Mouse (Mus musculus): ENCODE measurements around the gene Palld. TPM values are rescaled to one million over a fixed set of nuclear protein-coding genes. Genes with fewer than 3 reads are reported as not detected.

Palld gene
- polyA plus RNA-seq, 1 experiment from 2014 or later: 70.4 TPM

DNA sequence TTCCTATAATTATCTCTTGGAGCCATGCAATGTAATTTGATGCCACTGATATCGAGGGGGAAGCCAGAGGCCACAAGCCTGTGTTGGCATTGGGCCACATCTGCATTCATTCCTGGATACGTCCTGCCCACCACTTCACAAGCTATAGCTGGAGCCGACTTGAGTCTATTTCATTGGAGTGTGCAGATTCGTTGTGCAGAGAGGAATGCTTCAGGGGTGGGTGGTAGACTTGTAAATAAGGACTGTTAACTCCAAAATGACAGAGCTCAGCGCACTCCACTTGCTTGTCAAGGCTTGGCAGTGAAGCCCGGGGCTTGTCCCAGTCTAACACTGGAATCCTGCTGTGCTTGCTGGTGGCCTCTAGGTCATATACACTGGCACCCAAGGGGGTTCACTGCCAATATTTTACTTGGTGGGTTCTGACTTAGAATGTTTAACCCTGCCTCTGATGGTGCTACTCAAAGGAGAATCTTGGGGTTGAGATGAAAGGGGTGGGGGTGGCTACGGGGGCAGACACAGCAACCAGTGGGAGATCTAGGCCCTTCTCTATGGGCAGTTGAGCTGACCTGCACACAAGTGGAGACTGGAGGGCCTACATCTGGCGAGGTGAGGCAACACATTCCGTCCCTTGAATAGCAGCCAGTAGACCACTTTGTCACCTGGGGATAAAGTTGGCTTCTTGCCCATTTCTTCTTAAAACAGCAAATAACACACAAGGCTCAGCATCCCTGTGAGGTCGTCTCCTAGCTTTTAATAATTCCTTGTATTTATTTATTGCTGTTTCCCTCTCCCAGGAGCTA lies 157.1 kb downstream of the Palld start:
- Histone ChIP-seq H3K4me1 (ENCODE audit: control insufficient read depth, insufficient read depth, low read length) (peaks cover 13% of the 10 kb centered on the region), H3K4me3 (ENCODE audit: low read length) (no peak overlapping the region), H3K36me3 (ENCODE audit: control insufficient read depth, insufficient read depth, low read length) (no peaks in the 10 kb centered on the region), H3K9me3 (ENCODE audit: control insufficient read depth, low read length) (no peaks in the 10 kb centered on the region), H3K27ac (ENCODE audit: low read length) (peak overlapping the region; percentile 68), H3K4me2 (ENCODE audit: low read depth, low read length) (no peak overlapping the region), H3K27me3 (replicated peaks; ENCODE audit: control insufficient read depth, insufficient read depth, low read length) (no peaks in the 10 kb centered on the region), H3K9ac (ENCODE audit: low read depth, low read length) (no peak overlapping the region)
- 38% methylated on average over 10 of the region's 10 CpGs for WGBS
- ATAC-seq: peak; percentile 76

DNA sequence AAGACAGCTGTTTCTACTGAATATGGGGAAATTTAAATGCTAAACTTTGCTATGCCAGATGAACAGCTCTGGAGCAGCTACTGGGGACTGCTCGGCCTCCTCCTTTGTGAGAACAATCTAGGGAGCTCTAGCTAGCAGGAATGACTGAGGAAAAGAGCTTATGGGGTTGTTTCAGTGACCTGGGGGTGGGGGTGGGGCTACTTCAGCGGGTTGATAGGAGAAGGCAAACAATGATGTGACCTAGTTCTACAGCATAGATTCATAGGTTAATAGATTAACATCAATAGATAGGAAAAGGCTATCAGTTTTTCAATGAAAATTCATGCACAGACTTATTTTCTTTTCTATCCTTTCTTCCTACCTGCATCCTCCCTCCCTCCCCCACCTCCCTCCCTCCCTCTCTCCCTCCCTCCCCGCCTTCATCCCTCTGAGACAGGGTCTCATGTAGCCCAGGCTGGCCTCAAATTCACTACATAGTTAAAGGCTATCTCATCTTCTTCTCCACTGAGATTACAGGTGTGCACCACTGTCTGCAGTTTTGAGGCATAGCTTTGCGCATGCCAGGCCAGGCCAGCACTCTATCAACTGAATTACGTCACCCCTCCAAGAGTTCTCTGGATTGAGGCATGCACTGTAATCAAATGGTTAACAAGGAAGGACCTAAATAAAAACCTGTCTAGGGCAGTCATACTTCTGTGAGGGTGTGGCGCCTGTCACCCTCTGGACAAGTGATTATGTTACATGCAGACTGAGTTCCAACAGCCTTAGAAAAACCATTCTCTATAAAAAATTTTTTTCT lies 158.5 kb downstream of the Palld start:
- H3K9ac ChIP-seq (ENCODE audit: low read depth, low read length): no peak overlapping the region
- no peaks in the 10 kb centered on the region for H3K9me3 ChIP-seq (ENCODE audit: control insufficient read depth, low read length)
- H3K27me3 ChIP-seq (replicated peaks; ENCODE audit: control insufficient read depth, insufficient read depth, low read length): no peaks in the 10 kb centered on the region
- no peak overlapping the region; the same call in 1 of the 2 replicates for H3K27ac ChIP-seq (ENCODE audit: low read length)
- H3K4me1 ChIP-seq (ENCODE audit: control insufficient read depth, insufficient read depth, low read length): peaks cover 13% of the 10 kb centered on the region
- H3K36me3 ChIP-seq (ENCODE audit: control insufficient read depth, insufficient read depth, low read length): no peaks in the 10 kb centered on the region
- no peak overlapping the region for H3K4me2 ChIP-seq (ENCODE audit: low read depth, low read length)
- 67% methylated on average over 6 of the region's 6 CpGs for WGBS
- H3K4me3 ChIP-seq (ENCODE audit: low read length): no peak overlapping the region
- peak; percentile 96 for ATAC-seq

DNA sequence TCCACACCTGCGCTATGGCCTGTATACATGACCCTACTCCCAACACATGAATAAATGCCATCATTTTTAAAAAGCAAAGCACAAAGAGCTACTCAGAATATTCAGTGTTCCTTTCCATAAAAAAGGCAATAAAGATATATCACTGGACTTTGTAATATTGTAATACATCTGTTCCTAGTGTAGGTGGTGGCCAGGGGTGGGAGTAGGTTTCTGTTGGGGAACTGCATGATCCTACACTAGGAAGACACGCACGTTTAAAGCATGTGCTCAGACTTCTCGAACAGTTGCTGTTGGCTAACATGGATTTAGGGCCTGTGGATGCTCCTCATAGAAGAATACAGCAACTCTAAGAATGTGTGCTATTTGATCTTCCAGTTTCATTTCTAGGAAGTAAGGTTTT lies 165.0 kb downstream of the Palld start:
- no peaks in the 10 kb centered on the region for H3K27me3 ChIP-seq (replicated peaks; ENCODE audit: control insufficient read depth, insufficient read depth, low read length)
- 60% methylated on average over 4 of the region's 4 CpGs for WGBS
- H3K4me2 ChIP-seq (ENCODE audit: low read depth, low read length): no peak overlapping the region
- H3K4me3 ChIP-seq (ENCODE audit: low read length): no peak overlapping the region
- peak; percentile 98 for ATAC-seq
- H3K9ac ChIP-seq (ENCODE audit: low read depth, low read length): no peak overlapping the region
- H3K9me3 ChIP-seq (ENCODE audit: control insufficient read depth, low read length): no peaks in the 10 kb centered on the region
- no peaks in the 10 kb centered on the region for H3K36me3 ChIP-seq (ENCODE audit: control insufficient read depth, insufficient read depth, low read length)
- peak overlapping the region; percentile 59 for H3K27ac ChIP-seq (ENCODE audit: low read length)
- no peaks in the 10 kb centered on the region for H3K4me1 ChIP-seq (ENCODE audit: control insufficient read depth, insufficient read depth, low read length)

DNA sequence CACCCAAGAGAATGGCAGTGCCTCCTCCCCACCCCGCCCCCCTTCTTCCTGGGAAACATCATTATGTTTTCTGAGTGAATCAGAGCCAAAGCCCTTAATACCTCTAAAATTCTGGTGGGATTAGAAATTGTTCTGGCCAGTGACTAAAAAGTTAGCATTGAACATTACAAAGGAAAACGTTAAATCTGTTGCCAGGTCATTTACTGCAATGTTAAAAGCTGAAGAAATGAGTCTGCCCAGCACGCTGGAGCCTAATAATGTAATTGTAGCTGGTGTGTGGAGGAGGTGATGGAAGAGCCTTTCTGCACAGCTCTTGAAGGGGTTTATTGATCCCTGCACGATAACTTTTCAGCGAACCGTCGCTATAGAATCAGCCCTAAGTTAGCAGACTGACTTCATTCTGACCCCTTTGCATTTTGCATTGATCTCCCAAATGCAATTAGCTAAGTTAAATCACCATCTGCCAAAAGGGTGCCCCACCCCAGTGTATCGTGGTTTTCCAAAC lies 165.7 kb downstream of the Palld start:
- Histone ChIP-seq H3K27ac (ENCODE audit: low read length) (peak overlapping the region; percentile 59), H3K9me3 (ENCODE audit: control insufficient read depth, low read length) (no peaks in the 10 kb centered on the region), H3K4me2 (ENCODE audit: low read depth, low read length) (no peak overlapping the region), H3K27me3 (replicated peaks; ENCODE audit: control insufficient read depth, insufficient read depth, low read length) (no peaks in the 10 kb centered on the region), H3K9ac (ENCODE audit: low read depth, low read length) (no peak overlapping the region), H3K4me1 (ENCODE audit: control insufficient read depth, insufficient read depth, low read length) (no peaks in the 10 kb centered on the region), H3K4me3 (ENCODE audit: low read length) (no peak overlapping the region), H3K36me3 (ENCODE audit: control insufficient read depth, insufficient read depth, low read length) (no peaks in the 10 kb centered on the region)
- 72% methylated on average over 8 of the region's 8 CpGs for WGBS
- ATAC-seq: no peak

DNA sequence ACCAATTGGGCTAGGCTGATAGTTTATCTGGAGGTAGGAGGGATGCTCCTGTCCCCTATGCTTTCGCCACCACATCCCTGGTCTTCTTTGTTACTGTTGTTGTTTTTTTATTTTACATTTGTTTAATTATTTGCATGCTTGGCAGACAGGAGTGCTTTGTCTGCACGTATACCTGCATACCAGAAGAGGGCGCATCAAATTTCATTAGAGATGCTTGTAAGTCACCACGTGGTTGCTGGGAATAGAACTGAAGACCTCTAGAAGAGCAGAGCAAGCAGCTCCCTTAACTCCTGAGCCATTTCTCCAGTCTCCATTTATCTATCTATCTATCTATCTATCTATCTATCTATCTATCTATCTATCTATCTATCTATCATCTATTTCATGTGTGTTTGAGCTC lies 166.4 kb downstream of the Palld start:
- Histone ChIP-seq H3K4me2 (ENCODE audit: low read depth, low read length) (no peak overlapping the region), H3K27me3 (replicated peaks; ENCODE audit: control insufficient read depth, insufficient read depth, low read length) (no peaks in the 10 kb centered on the region), H3K9me3 (ENCODE audit: control insufficient read depth, low read length) (no peaks in the 10 kb centered on the region), H3K4me3 (ENCODE audit: low read length) (no peak overlapping the region), H3K9ac (ENCODE audit: low read depth, low read length) (no peak overlapping the region), H3K36me3 (ENCODE audit: control insufficient read depth, insufficient read depth, low read length) (no peaks in the 10 kb centered on the region), H3K27ac (ENCODE audit: low read length) (no peak overlapping the region), H3K4me1 (ENCODE audit: control insufficient read depth, insufficient read depth, low read length) (no peaks in the 10 kb centered on the region)
- no peak for ATAC-seq
- 61% methylated on average over 4 of the region's 4 CpGs for WGBS

DNA sequence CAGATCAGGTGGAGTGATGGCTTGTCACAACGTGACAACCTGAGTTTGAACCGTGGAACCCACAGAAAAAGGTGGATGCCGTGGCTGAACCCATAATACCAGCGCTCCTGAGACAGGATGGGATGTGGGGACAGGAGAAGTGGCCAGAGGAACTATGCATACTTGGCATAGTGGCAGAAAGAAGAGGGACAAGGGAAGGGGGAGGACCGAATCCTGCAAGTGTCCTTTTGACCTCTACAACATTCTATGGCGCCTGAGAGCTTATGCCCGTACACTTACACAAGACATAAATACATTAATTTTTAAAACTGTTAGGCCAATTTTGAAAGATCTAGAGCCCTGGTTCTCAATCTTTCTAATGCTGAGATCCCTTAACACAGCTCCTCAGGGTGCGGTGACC lies 168.3 kb downstream of the Palld start:
- ATAC-seq: no peak
- Histone ChIP-seq H3K4me3 (ENCODE audit: low read length) (no peak overlapping the region), H3K36me3 (ENCODE audit: control insufficient read depth, insufficient read depth, low read length) (no peaks in the 10 kb centered on the region), H3K27ac (ENCODE audit: low read length) (no peak overlapping the region), H3K27me3 (replicated peaks; ENCODE audit: control insufficient read depth, insufficient read depth, low read length) (no peaks in the 10 kb centered on the region), H3K9me3 (ENCODE audit: control insufficient read depth, low read length) (no peaks in the 10 kb centered on the region), H3K4me1 (ENCODE audit: control insufficient read depth, insufficient read depth, low read length) (no peaks in the 10 kb centered on the region), H3K4me2 (ENCODE audit: low read depth, low read length) (no peak overlapping the region), H3K9ac (ENCODE audit: low read depth, low read length) (no peak overlapping the region)
- WGBS: 88% methylated on average over 8 of the region's 8 CpGs

DNA sequence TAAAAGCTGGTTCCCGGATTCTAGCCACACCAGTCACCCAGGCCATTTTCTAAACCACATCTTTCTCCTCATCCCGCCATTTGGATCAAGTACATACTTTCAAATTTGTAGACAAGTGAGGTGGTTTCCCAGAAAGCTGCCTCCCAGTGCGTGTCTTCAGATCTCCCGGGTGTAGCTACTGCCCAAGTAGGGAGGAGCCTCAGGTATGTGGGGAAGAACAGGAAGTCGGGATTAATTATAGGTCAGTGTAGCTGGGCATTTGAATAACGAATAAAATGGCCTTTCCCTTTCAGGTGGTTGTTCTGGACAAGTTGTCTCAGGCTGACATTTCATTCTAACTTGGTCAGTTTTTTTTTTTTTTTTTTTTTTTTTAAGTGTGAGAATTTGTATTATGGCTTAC lies 170.3 kb downstream of the Palld start:
- Histone ChIP-seq H3K9me3 (ENCODE audit: control insufficient read depth, low read length) (no peaks in the 10 kb centered on the region), H3K4me1 (ENCODE audit: control insufficient read depth, insufficient read depth, low read length) (no peaks in the 10 kb centered on the region), H3K27me3 (replicated peaks; ENCODE audit: control insufficient read depth, insufficient read depth, low read length) (no peaks in the 10 kb centered on the region), H3K36me3 (ENCODE audit: control insufficient read depth, insufficient read depth, low read length) (no peaks in the 10 kb centered on the region), H3K4me2 (ENCODE audit: low read depth, low read length) (peak overlapping the region; percentile 44; the same call in 1 of the 2 replicates), H3K4me3 (ENCODE audit: low read length) (peak overlapping the region; percentile 36), H3K27ac (ENCODE audit: low read length) (peak overlapping the region; percentile 58; the same call in 1 of the 2 replicates), H3K9ac (ENCODE audit: low read depth, low read length) (peak overlapping the region; percentile 53; the same call in 1 of the 2 replicates)
- ATAC-seq: peak; percentile 83
- 55% methylated on average over 6 of the region's 6 CpGs for WGBS

DNA sequence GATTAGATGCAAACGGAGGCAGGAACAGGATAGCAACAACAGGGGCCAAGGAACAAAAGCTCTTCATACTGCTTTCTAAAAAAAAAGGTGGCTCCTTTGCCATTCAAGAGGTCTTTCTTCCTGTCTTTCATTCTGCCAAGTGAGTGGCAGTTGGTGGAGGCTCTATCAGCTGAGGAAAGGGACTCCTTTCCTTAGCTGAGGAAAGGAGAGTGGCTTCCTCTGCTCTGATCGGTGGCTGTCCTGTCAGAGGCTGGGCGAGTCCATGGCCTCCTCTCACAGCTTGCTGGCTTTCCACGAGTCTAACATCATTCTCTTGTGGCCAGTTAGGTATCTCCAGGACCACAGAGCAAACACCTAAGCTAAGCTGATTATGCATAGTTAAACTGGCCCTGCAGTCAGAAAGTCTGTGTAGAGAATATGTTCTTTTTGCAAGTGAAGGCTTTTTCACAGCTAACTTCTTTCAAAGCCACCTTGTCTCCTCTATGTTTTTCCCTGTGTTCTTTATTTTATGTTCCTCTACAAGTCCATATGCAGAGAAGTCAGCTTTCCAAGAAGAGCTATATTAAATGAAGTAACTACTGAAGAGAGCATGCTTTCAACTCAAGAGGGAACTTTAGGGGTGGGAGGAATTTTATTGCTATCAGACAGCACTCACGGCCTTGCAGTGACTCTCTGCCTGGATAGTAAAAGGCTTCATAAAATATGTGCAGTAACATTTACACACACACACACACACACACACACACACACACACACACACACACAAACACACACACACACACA lies 171.0 kb downstream of the Palld start:
- ATAC-seq: peak; percentile 82
- peak overlapping the region; percentile 49; the same call in 1 of the 2 replicates for H3K27ac ChIP-seq (ENCODE audit: low read length)
- H3K4me1 ChIP-seq (ENCODE audit: control insufficient read depth, insufficient read depth, low read length): no peaks in the 10 kb centered on the region
- H3K4me3 ChIP-seq (ENCODE audit: low read length): peak overlapping the region; percentile 36
- no peaks in the 10 kb centered on the region for H3K36me3 ChIP-seq (ENCODE audit: control insufficient read depth, insufficient read depth, low read length)
- no peaks in the 10 kb centered on the region for H3K27me3 ChIP-seq (replicated peaks; ENCODE audit: control insufficient read depth, insufficient read depth, low read length)
- 60% methylated on average over 5 of the region's 5 CpGs for WGBS
- H3K4me2 ChIP-seq (ENCODE audit: low read depth, low read length): peak overlapping the region; percentile 44
- H3K9me3 ChIP-seq (ENCODE audit: control insufficient read depth, low read length): no peaks in the 10 kb centered on the region
- peak overlapping the region; percentile 53; the same call in 1 of the 2 replicates for H3K9ac ChIP-seq (ENCODE audit: low read depth, low read length)

DNA sequence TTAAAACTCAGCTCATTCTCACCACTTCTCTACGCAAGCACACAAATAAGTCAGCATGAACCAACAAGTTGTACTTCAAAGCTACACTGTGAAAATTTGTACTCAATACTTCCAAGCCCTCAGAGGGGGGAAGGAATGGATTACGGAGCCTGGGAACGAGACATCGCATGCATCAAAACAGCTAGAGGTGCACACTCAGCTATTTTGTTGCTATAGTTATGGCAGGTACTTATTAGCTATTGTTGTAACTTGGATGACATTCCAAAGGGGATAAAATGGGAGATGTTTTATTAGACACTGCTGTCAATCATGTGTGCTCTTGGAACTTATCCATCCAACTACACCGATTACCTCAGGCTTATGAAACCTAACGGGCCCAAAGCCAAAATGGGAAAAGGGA lies 171.8 kb downstream of the Palld start:
- no peak for ATAC-seq
- H3K27me3 ChIP-seq (replicated peaks; ENCODE audit: control insufficient read depth, insufficient read depth, low read length): no peaks in the 10 kb centered on the region
- no peak overlapping the region for H3K9ac ChIP-seq (ENCODE audit: low read depth, low read length)
- H3K36me3 ChIP-seq (ENCODE audit: control insufficient read depth, insufficient read depth, low read length): no peaks in the 10 kb centered on the region
- H3K4me2 ChIP-seq (ENCODE audit: low read depth, low read length): no peak overlapping the region
- 0 out of 2 replicates have a peak, but pooled peaks cover 4% of the 10 kb centered on the region for H3K4me1 ChIP-seq (ENCODE audit: control insufficient read depth, insufficient read depth, low read length)
- no peak overlapping the region for H3K27ac ChIP-seq (ENCODE audit: low read length)
- no peak overlapping the region for H3K4me3 ChIP-seq (ENCODE audit: low read length)
- H3K9me3 ChIP-seq (ENCODE audit: control insufficient read depth, low read length): no peaks in the 10 kb centered on the region
- 85% methylated on average over 6 of the region's 6 CpGs for WGBS
